Mouse (Mus musculus) liver, embryonic 15.5 days (tissue): ENCODE data around the gene Sft2d1. TPM values are rescaled to one million over a fixed set of nuclear protein-coding genes. Genes with fewer than 3 reads are reported as not detected.
A peak's percentile ranks its signal among the peaks of the same experiment; 100 is the strongest.
"Not testable (repeated sequence)": the region's sequence is repeated elsewhere in the genome, so short reads cannot be mapped to it uniquely, and the experiment has no call there.

ENCODE experiments used
- ATAC-seq: fragments of 200-750 bp; cut with Nextera tagmentation; 2 replicates; pipeline ENCODE4 v1.8.0; 2017; ENCODE audit warnings: moderate number of reproducible peaks, mild to moderate bottlenecking, moderate library complexity; ENCODE audit not compliant: insufficient read depth
- H3K27ac ChIP-seq: fragments of 300-500 bp; sonication (generic); replicated peaks from 2 replicates; pipeline ENCODE4 v1.5.1; 2015; ENCODE audit warnings: mild to moderate bottlenecking, inconsistent platforms
- H3K27me3 ChIP-seq: fragments of 300-500 bp; sonication (generic); 2 replicates; pipeline ENCODE4 v1.6.1; 2015; ENCODE audit warnings: mild to moderate bottlenecking, inconsistent platforms
- H3K36me3 ChIP-seq: fragments of 300-500 bp; sonication (generic); replicated peaks from 2 replicates; pipeline ENCODE4 v1.6.1; 2015; ENCODE audit warnings: moderate library complexity, mild to moderate bottlenecking, inconsistent platforms
- H3K4me1 ChIP-seq: fragments of 300-500 bp; sonication (generic); replicated peaks from 2 replicates; pipeline ENCODE4 v1.6.1; 2015; ENCODE audit warnings: inconsistent platforms
- H3K4me2 ChIP-seq: fragments of 300-500 bp; sonication (generic); 2 replicates; pipeline ENCODE4 v1.6.1; 2015; ENCODE audit warnings: moderate library complexity, mild to moderate bottlenecking, inconsistent platforms
- H3K4me3 ChIP-seq: fragments of 300-500 bp; sonication (generic); replicated peaks from 2 replicates; pipeline ENCODE4 v1.5.1; 2015; ENCODE audit warnings: mild to moderate bottlenecking, inconsistent platforms
- H3K9ac ChIP-seq: fragments of 300-500 bp; sonication (generic); 2 replicates; pipeline ENCODE4 v1.6.1; 2015; ENCODE audit warnings: moderate library complexity, mild to moderate bottlenecking, inconsistent platforms
- H3K9me3 ChIP-seq: fragments of 300-500 bp; sonication (generic); replicated peaks from 2 replicates; pipeline ENCODE4 v1.6.1; 2016; ENCODE audit warnings: inconsistent platforms
- WGBS: fragments of 180-500 bp; shearing (Covaris S2); methylation state at CpG from one replicate; pipeline ENCODE4 v1.1.7; 2015; ENCODE audit warnings: mixed read lengths; ENCODE audit not compliant: insufficient replicate concordance; 5-methylcytosine and 5-hydroxymethylcytosine counted together
- polyA plus RNA-seq: library from polyadenylated mRNA; unstranded; fragments of >200 nt; fragmentation: Nextera tagmentation; extraction: Ambion mirVana; gene quantifications from 2 replicates; pipeline ENCODE4 v1.2.1, GENCODE M21; 2015

Sft2d1 gene
- polyA plus RNA-seq, 1 experiment from 2014 or later: 50.1 TPM

DNA sequence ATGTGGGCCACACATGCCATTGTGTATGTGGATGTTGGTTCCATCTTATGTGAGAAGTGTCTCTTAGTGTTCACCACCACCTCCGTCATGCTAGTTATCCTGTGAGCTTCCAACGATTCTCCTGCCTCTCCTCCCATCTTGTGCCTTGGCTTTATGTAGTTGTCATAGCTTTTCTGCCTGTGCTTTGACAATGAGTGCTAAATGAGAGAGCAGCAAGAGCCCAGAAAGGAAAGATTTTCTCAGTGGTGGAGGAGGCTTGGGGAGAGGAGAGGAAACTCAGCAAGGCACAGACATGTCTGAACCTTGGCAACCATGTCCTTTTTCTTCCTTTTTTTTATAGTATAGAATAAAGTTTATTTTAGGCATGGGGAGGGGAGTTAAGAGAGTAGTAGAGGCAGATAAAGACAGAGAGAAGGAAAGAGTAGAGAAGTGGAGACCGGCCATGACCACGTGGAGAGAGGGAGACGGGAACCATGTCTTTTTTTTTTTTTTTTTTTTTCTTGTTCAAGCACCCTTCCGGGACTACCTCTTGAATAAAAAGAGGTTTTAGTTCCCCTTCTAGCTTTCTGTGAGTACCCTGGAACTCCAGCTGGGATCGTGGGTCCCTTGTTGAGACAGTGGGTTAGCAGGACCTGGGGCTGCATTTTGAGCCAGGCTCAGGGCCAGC is 8.0 kb upstream of the Sft2d1 start:
- Histone ChIP-seq H3K27ac (no peak overlapping the region), H3K9ac (no peak overlapping the region), H3K4me3 (no peak overlapping the region), H3K4me2 (no peak overlapping the region), H3K36me3 (peaks cover 6% of the 10 kb centered on the region; the same call in 1 of the 2 replicates), H3K4me1 (no peaks in the 10 kb centered on the region), H3K9me3 (no peaks in the 10 kb centered on the region), H3K27me3 (no peaks in the 10 kb centered on the region)
- WGBS: 48% methylated on average over 7 of the region's 7 CpGs
- ATAC-seq: no peak

DNA sequence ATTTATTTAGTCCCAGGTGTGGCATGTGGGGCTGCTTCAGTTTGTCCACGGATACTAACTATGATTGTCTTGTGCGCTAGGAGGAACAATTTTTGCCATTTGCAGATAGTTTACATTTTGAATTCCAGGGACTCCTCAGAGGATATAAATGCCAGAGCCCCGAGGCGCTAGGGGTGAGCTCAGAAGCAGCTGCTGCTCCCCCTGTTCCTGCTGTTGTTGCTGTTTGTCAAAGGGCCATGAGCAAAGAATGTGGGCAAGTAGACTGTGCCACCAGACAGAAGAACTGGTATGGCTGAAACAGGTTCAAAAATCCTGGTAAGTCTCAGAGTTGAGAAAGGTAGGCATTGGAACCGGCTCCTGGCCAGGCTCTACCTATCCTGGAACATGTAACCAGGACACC is 7.2 kb upstream of the Sft2d1 start:
- no peaks in the 10 kb centered on the region for H3K36me3 ChIP-seq
- H3K27ac ChIP-seq: no peak overlapping the region
- no peaks in the 10 kb centered on the region for H3K4me1 ChIP-seq
- H3K4me2 ChIP-seq: no peak overlapping the region
- H3K9ac ChIP-seq: no peak overlapping the region
- 59% methylated on average over 5 of the region's 5 CpGs for WGBS
- no peaks in the 10 kb centered on the region for H3K9me3 ChIP-seq
- no peaks in the 10 kb centered on the region for H3K27me3 ChIP-seq
- no peak for ATAC-seq
- H3K4me3 ChIP-seq: no peak overlapping the region

DNA sequence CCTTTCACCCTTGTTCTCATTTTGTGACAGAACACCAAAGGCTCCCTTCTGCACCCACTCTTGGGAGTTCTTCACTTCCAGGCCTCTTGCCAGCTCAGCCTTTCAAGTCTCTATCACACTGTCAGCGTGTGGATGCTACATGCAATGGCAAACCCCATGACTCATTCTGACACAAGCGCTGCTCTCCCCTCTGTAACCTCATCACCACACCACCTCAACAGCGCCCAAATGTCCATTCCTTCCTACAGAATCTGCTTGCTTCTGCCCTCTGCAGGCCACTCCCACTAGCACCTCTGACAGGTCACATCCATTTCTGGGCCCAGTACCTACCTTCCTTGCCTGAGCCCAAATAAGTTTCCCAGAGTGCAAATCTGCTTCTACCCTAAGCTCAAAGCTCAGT is 5.1 kb upstream of the Sft2d1 start:
- Histone ChIP-seq H3K4me3 (no peak overlapping the region), H3K27me3 (no peaks in the 10 kb centered on the region), H3K27ac (no peak overlapping the region), H3K9me3 (no peaks in the 10 kb centered on the region), H3K4me2 (no peak overlapping the region), H3K9ac (no peak overlapping the region), H3K36me3 (no peaks in the 10 kb centered on the region), H3K4me1 (no peaks in the 10 kb centered on the region)
- no peak for ATAC-seq
- 42% methylated on average over 3 of the region's 3 CpGs for WGBS

GRCm38 (mm10) chr17:8311751-8312150 is 849 bp downstream of the Sft2d1 start:
- no peaks in the 10 kb centered on the region for H3K9me3 ChIP-seq
- H3K4me1 ChIP-seq: peaks cover 25% of the 10 kb centered on the region
- peak overlapping the region; percentile 78 for H3K9ac ChIP-seq
- 23% methylated on average over 3 of the region's 3 CpGs for WGBS
- H3K4me2 ChIP-seq: peak overlapping the region; percentile 74
- H3K4me3 ChIP-seq: peak overlapping the region; percentile 90
- no peak overlapping the region; the same call in 1 of the 2 replicates for H3K27ac ChIP-seq
- no peaks in the 10 kb centered on the region for H3K36me3 ChIP-seq
- no peak for ATAC-seq
- H3K27me3 ChIP-seq: no peaks in the 10 kb centered on the region

GRCm38 (mm10) chr17:8313976-8314375 is 3.1 kb downstream of the Sft2d1 start:
- Histone ChIP-seq H3K4me1 (peaks cover 25% of the 10 kb centered on the region), H3K4me2 (no peak overlapping the region), H3K9me3 (no peaks in the 10 kb centered on the region), H3K4me3 (no peak overlapping the region), H3K9ac (no peak overlapping the region), H3K36me3 (no peaks in the 10 kb centered on the region), H3K27ac (no peak overlapping the region), H3K27me3 (no peaks in the 10 kb centered on the region)
- no peak for ATAC-seq
- WGBS: 63% methylated on average over 3 of the region's 3 CpGs

- Histone ChIP-seq H3K9me3 (no peaks in the 10 kb centered on the region), H3K27ac (no peak overlapping the region), H3K36me3 (peaks cover 1% of the 10 kb centered on the region; the same call in 1 of the 2 replicates), H3K9ac (no peak overlapping the region), H3K4me3 (no peak overlapping the region), H3K4me2 (no peak overlapping the region), H3K4me1 (peaks cover 25% of the 10 kb centered on the region), H3K27me3 (no peaks in the 10 kb centered on the region)
- 67% methylated on average over 1 of the region's 1 CpGs for WGBS
- no peak for ATAC-seq
Observed at GRCm38 (mm10) chr17:8316251-8316650, 5.3 kb downstream of the Sft2d1 start.

- not testable (repeated sequence) for ATAC-seq, H3K9ac ChIP-seq
- WGBS: 91% methylated on average over 10 of the region's 11 CpGs
Observed at GRCm38 (mm10) chr17:8326877-8327276, 16.0 kb downstream of the Sft2d1 start.

GRCm38 (mm10) chr17:8328511-8329174 is 17.7 kb downstream of the Sft2d1 start:
- no peaks in the 10 kb centered on the region for H3K4me1 ChIP-seq
- 58% methylated on average over 7 of the region's 7 CpGs for WGBS
- H3K27me3 ChIP-seq: no peaks in the 10 kb centered on the region
- H3K36me3 ChIP-seq: peaks cover 14% of the 10 kb centered on the region
- H3K27ac ChIP-seq: no peak overlapping the region
- no peak overlapping the region for H3K4me2 ChIP-seq
- no peak overlapping the region for H3K9ac ChIP-seq
- no peaks in the 10 kb centered on the region for H3K9me3 ChIP-seq
- no peak for ATAC-seq
- H3K4me3 ChIP-seq: no peak overlapping the region

More at GRCm38 (mm10) chr17:8326877-8327276, 16.0 kb downstream of the Sft2d1 start:
- not testable (repeated sequence) for H3K27ac ChIP-seq, H3K27me3 ChIP-seq, H3K4me1 ChIP-seq, H3K4me3 ChIP-seq, H3K4me2 ChIP-seq, H3K9me3 ChIP-seq
- peaks cover 21% of the 10 kb centered on the region for H3K36me3 ChIP-seq

GRCm38 (mm10) chr17:8330602-8331001 is 19.7 kb downstream of the Sft2d1 start:
- H3K36me3 ChIP-seq: peaks cover 11% of the 10 kb centered on the region
- ATAC-seq: no peak
- no peak overlapping the region for H3K9ac ChIP-seq
- H3K4me3 ChIP-seq: no peak overlapping the region
- no peaks in the 10 kb centered on the region for H3K9me3 ChIP-seq
- H3K27me3 ChIP-seq: no peaks in the 10 kb centered on the region
- no peak overlapping the region for H3K4me2 ChIP-seq
- no peaks in the 10 kb centered on the region for H3K4me1 ChIP-seq
- WGBS: 63% methylated on average over 5 of the region's 5 CpGs
- no peak overlapping the region for H3K27ac ChIP-seq

- H3K9me3 ChIP-seq, H3K36me3 ChIP-seq, H3K9ac ChIP-seq, ATAC-seq, H3K4me3 ChIP-seq, H3K4me2 ChIP-seq, H3K4me1 ChIP-seq, H3K27ac ChIP-seq: not testable (repeated sequence)
- H3K27me3 ChIP-seq: peaks cover 45% of the 10 kb centered on the region
- WGBS: 66% methylated on average over 2 of the region's 5 CpGs
Observed at GRCm38 (mm10) chr17:8337159-8337558, 26.3 kb downstream of the Sft2d1 start, which contains the start of gene Prr18. TSS of gene Prr18 (plus strand) at chr17:8337459.

DNA sequence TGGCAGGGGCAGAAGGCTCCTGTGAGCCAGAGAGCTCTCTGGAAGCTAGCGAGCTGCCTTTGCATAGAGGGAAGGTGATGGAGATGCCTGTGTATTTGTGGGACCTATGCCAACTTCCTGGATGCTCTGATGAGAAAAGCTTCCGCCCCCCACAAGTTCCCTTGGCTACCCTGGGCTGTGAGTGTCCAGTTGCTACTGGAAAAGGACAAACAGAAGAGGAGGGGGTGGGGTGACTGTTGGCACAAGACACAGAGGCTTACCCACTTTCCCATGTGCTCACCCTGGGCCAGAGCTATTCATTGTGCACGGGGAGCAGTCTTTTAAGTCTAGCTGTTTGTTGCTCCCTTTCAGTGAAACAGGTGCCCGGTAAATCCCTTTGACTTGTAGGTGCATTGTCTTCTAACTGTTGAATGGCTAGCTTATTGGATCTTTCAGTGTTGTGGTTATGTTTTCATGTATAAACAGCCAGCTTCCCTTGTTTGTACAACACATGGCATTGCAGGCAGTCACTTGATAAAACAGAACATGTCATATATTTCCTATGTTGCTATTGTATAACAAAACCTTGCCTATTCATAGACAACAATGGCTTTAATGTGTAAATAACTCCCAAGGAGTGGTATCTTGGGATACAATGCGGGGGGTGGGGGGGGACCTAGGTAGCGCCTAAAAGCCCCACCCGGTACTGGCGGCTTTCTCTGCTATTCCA is 28.9 kb downstream of the Sft2d1 start:
- Histone ChIP-seq H3K4me2 (no peak overlapping the region), H3K36me3 (no peaks in the 10 kb centered on the region), H3K9me3 (no peaks in the 10 kb centered on the region), H3K4me3 (no peak overlapping the region), H3K27ac (no peak overlapping the region), H3K4me1 (peaks cover 8% of the 10 kb centered on the region), H3K9ac (no peak overlapping the region), H3K27me3 (peaks cover 59% of the 10 kb centered on the region)
- no peak for ATAC-seq
- 22% methylated on average over 8 of the region's 8 CpGs for WGBS
